Mouse (Mus musculus) hindbrain, postnatal 0 days (tissue): ENCODE data around the gene Traf4. TPM values are rescaled to one million over a fixed set of nuclear protein-coding genes. Genes with fewer than 3 reads are reported as not detected.
A peak's percentile ranks its signal among the peaks of the same experiment; 100 is the strongest.

Experiments
- ATAC-seq: fragments of 200-750 bp; cut with Nextera tagmentation; 2 replicates; pipeline ENCODE4 v1.8.0; 2017; ENCODE audit warnings: mild to moderate bottlenecking, moderate TSS enrichment, moderate library complexity
- DNase-seq: peaks from one replicate; pipeline ENCODE4 v3.0.0-alpha.2; 2015; ENCODE audit warnings: low spot score
- H3K27ac ChIP-seq: fragments of 300-500 bp; sonication (generic); 2 replicates; pipeline ENCODE4 v1.5.1; 2014; ENCODE audit warnings: mild to moderate bottlenecking
- H3K27me3 ChIP-seq: fragments of 300-500 bp; sonication (generic); 2 replicates; pipeline ENCODE4 v1.6.1; 2014; ENCODE audit warnings: low read length, mixed read lengths; ENCODE audit not compliant: insufficient read depth
- H3K36me3 ChIP-seq: fragments of 300-500 bp; sonication (generic); 2 replicates; pipeline ENCODE4 v1.6.1; 2014; ENCODE audit warnings: low read length, mixed read lengths; ENCODE audit not compliant: insufficient read depth
- H3K4me1 ChIP-seq: fragments of 300-500 bp; sonication (generic); 2 replicates; pipeline ENCODE4 v1.6.1; 2014; ENCODE audit warnings: antibody characterized with exemption, low read length, mixed read lengths; ENCODE audit not compliant: insufficient read depth
- H3K4me2 ChIP-seq: fragments of 300-500 bp; sonication (generic); 2 replicates; pipeline ENCODE4 v1.6.1; 2014; ENCODE audit warnings: low read depth, mild to moderate bottlenecking, low read length, moderate library complexity, mixed read lengths
- H3K4me3 ChIP-seq: fragments of 300-500 bp; sonication (generic); 2 replicates; pipeline ENCODE4 v1.5.1; 2014; ENCODE audit warnings: low read length
- H3K9ac ChIP-seq: fragments of 300-500 bp; sonication (generic); replicated peaks from 2 replicates; pipeline ENCODE4 v1.6.1; 2014; ENCODE audit warnings: mild to moderate bottlenecking, low read length, moderate library complexity, mixed read lengths
- H3K9me3 ChIP-seq: fragments of 300-500 bp; sonication (generic); 2 replicates; pipeline ENCODE4 v1.6.1; 2016; ENCODE audit warnings: low read length, mixed read lengths
- CTCF ChIP-seq: IDR thresholded peaks from 2 replicates; pipeline ENCODE4 v1.5.1; 2016; ENCODE audit warnings: antibody characterized with exemption, control low read depth, low read depth
- WGBS: fragments of 180-500 bp; shearing (Covaris S2); extraction: QIAGEN DNeasy Blood & Tissue Kit; methylation state at CpG from one replicate; pipeline ENCODE4 v1.1.7; 2014; 5-methylcytosine and 5-hydroxymethylcytosine counted together
- polyA plus RNA-seq: library from polyadenylated mRNA; unstranded; fragments of >200 nt; fragmentation: Nextera tagmentation; extraction: Ambion mirVana; gene quantifications from 2 replicates; pipeline ENCODE4 v1.2.1, GENCODE M21; 2015
- total RNA-seq: library from RNA; depleted of rRNA; stranded (reverse); fragments of >200 nt; gene quantifications from 2 replicates; pipeline ENCODE4 v1.2.3, GENCODE M21; 2014

Traf4 gene
- total and polyA plus RNA-seq, 2 experiments from 2014 or later: 88.7 to 124 TPM

DNA sequence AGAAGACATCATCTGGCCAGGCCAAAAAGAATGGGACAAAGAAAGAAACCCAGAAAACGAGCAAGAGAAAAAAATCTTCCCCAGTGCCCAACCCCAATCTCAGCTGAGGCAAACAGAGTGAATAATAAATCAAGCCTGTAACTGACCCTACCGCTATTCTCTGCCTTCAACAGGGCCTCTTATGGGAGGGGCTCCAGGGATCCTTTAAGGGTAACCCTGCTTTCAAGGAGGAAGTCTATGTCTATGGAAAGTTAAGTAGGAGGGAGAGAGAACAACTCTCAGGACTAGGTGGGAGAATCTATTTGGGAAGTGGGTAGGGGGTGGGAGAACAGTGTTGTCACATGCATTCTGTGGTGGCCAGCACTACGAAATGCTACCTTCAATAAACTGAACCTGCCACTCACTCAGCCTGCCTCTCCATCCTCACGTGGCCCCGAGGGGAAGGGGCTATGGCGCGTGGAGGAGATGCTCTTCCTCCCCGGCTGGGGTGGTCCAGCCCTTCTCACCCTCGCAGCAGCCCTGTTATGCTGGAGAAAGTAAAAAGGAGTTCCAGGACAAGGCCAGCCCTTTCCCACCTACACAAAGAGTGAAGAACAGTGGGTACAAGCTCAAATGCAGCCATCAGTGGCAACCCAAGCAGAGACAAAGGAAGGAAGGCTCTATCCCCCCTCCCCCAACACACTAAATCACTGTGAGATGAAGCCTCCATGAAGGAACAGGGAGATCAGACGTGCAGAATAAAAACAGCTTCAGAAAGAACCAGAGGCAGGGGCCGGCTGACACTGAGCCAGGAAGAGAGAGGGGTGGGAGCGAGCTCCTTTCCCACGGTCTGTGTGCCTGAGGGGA is 40.2 kb upstream of the Traf4 start:
- peak; percentile 30; the same call in 1 of the 2 replicates for ATAC-seq
- no peaks in the 10 kb centered on the region for H3K4me1 ChIP-seq
- H3K4me3 ChIP-seq: no peak overlapping the region
- 52% methylated on average over 13 of the region's 13 CpGs for WGBS
- H3K27me3 ChIP-seq: no peaks in the 10 kb centered on the region
- peak overlapping the region; percentile 41; the same call in 1 of the 2 replicates for H3K27ac ChIP-seq
- peaks cover 47% of the 10 kb centered on the region for H3K36me3 ChIP-seq
- no peak for TF ChIP-seq CTCF
- H3K4me2 ChIP-seq: no peak overlapping the region
- no peak overlapping the region for H3K9ac ChIP-seq
- no peak for DNase-seq
- H3K9me3 ChIP-seq: no peaks in the 10 kb centered on the region

DNA sequence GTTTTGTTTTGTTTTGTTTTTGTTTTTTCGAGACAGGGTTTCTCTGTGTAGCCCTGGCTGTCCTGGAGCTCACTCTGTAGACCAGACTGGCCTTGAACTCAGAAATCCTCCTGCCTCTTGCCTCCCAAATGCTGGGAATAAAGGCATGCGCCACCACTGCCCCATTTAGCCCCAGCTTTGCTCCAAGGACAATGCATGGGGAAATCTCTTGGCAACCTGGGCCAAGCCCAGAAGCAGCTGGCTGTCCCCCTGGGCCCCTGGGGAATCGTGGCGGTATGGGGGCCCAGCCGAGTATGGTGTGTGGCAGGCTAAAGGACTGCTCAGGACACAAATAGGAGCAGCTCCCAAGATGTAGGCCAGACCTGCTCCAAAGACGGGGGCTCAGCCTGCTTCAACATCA is 38.9 kb upstream of the Traf4 start:
- no peaks in the 10 kb centered on the region for H3K4me1 ChIP-seq
- H3K9ac ChIP-seq: no peak overlapping the region
- 68% methylated on average over 6 of the region's 6 CpGs for WGBS
- H3K9me3 ChIP-seq: no peaks in the 10 kb centered on the region
- no peak overlapping the region for H3K4me3 ChIP-seq
- ATAC-seq (no peak), DNase-seq (no peak)
- H3K36me3 ChIP-seq: peaks cover 34% of the 10 kb centered on the region
- H3K27ac ChIP-seq: peak overlapping the region; percentile 41; the same call in 1 of the 2 replicates
- no peaks in the 10 kb centered on the region for H3K27me3 ChIP-seq
- no peak for TF ChIP-seq CTCF
- H3K4me2 ChIP-seq: no peak overlapping the region

DNA sequence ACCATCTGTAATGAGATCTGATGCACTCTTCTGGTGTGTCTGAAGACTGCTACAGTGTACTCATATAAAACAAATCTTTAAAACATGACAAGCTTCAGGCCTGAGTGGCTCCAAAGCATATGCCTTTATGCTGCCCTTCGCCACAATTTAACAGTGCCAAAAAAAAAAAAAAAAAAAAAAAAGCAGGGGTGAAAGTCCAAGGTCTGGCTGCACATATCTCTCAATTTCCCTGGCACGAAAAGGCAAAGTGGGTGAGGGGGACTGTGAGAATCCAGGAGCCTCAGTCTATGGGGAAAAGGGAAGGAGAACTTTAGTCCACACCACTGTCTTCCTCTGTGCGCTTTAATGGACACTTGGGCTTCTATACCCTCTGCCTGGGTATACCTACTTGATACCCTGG is 37.0 kb upstream of the Traf4 start:
- Histone ChIP-seq H3K9me3 (no peaks in the 10 kb centered on the region), H3K27me3 (no peaks in the 10 kb centered on the region), H3K4me1 (no peaks in the 10 kb centered on the region), H3K27ac (no peak overlapping the region), H3K9ac (no peak overlapping the region), H3K36me3 (peaks cover 15% of the 10 kb centered on the region), H3K4me3 (no peak overlapping the region), H3K4me2 (no peak overlapping the region)
- TF ChIP-seq CTCF: no peak
- 96% methylated on average over 3 of the region's 3 CpGs for WGBS
- DNase-seq (no peak), ATAC-seq (no peak)

- Histone ChIP-seq H3K9me3 (no peaks in the 10 kb centered on the region), H3K4me1 (peaks cover 5% of the 10 kb centered on the region; the same call in 1 of the 2 replicates), H3K9ac (peak overlapping the region; percentile 41), H3K4me3 (peak overlapping the region; percentile 36), H3K27me3 (no peaks in the 10 kb centered on the region), H3K27ac (no peak overlapping the region), H3K36me3 (peaks cover 18% of the 10 kb centered on the region; the same call in 1 of the 2 replicates), H3K4me2 (peak overlapping the region; percentile 58)
- no peak for TF ChIP-seq CTCF
- no peak for DNase-seq
- ATAC-seq: 0 out of 2 replicates have a peak, but pooled peaks have one; percentile 3
- 65% methylated on average over 23 of the region's 23 CpGs for WGBS
Measured at GRCm38 (mm10) chr11:78195101-78195863, 29.9 kb upstream of the Traf4 start.

GRCm38 (mm10) chr11:78194411-78195100 is 29.2 kb upstream of the Traf4 start:
- Histone ChIP-seq H3K27ac (no peak overlapping the region), H3K4me3 (peak overlapping the region; percentile 36), H3K27me3 (no peaks in the 10 kb centered on the region), H3K4me2 (peak overlapping the region; percentile 58), H3K9ac (peak overlapping the region; percentile 41), H3K4me1 (peaks cover 9% of the 10 kb centered on the region; the same call in 1 of the 2 replicates), H3K36me3 (peaks cover 18% of the 10 kb centered on the region; the same call in 1 of the 2 replicates), H3K9me3 (no peaks in the 10 kb centered on the region)
- DNase-seq (peak; percentile 68), ATAC-seq (peak; percentile 71)
- WGBS: 4% methylated on average over 30 of the region's 30 CpGs
- no peak for TF ChIP-seq CTCF

DNA sequence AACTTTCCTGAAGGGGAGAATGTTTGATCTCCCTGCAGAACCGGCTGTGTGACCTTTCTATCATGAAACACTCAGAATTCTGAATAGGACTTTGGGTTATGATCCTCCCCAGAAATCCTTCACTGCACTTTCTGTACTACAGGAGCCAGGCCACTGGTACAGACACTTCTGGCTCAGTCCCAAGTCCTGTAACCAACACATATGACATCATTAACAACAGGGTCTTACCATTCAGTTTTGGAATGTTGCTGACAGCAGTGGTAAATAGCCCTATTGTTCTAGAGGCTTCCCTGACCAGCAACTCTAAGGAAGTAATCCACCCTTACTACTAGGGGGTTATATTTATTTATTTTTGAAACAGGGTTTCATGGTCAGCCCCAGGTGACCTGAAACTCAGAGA is 27.7 kb upstream of the Traf4 start, which contains the start of gene Proca1:
Gene Proca1 (plus strand): TSS at position 280 of the 400 bp plus-strand sequence.
- Histone ChIP-seq H3K4me1 (peaks cover 11% of the 10 kb centered on the region; the same call in 1 of the 2 replicates), H3K27ac (no peak within 1 kb of the TSS), H3K4me3 (peak within 1 kb of the TSS; percentile 36), H3K36me3 (peaks cover 18% of the 10 kb centered on the region; the same call in 1 of the 2 replicates), H3K27me3 (no peaks in the 10 kb centered on the region), H3K4me2 (peak within 1 kb of the TSS; percentile 58), H3K9ac (no peak within 1 kb of the TSS), H3K9me3 (no peaks in the 10 kb centered on the region)
- ATAC-seq (no peak), DNase-seq (no peak)
- whole genome bisulfite sequencing: 71% methylated on average over 1 of the region's 1 CpGs
- no peak for TF ChIP-seq CTCF
